Mouse (Mus musculus) CH12.LX (cell line): Measurements from ENCODE around the gene Xrcc4. TPM values are rescaled to one million over a fixed set of nuclear protein-coding genes. Genes with fewer than 3 reads are reported as not detected.

Experiments
- DNase-seq: peaks from one replicate; pipeline ENCODE4 v3.0.0-alpha.2; 2013; ENCODE audit errors: extremely low read depth
- H3K27ac ChIP-seq: 2 replicates; pipeline ENCODE4 v1.5.1; 2012; ENCODE audit warnings: low read depth, mild to moderate bottlenecking, control low read depth, moderate library complexity; ENCODE audit not compliant: insufficient read depth
- H3K27me3 ChIP-seq: replicated peaks from 2 replicates; pipeline ENCODE3; 2012; ENCODE audit warnings: inconsistent platforms
- H3K36me3 ChIP-seq, 2 experiments: replicated peaks in 1 of 2; 2 replicates each; pipeline versions ENCODE3 to v1.6.1; 2012; ENCODE audit warnings: inconsistent platforms in 1 of 2, low read length in 1 of 2, mild to moderate bottlenecking in 1 of 2, mixed read lengths in 1 of 2, moderate library complexity in 1 of 2; ENCODE audit not compliant: control insufficient read depth in 1 of 2, insufficient read depth in 1 of 2
- H3K4me1 ChIP-seq, 2 experiments: 2 replicates each; pipeline ENCODE4 v1.6.1; 2012; ENCODE audit warnings: inconsistent platforms in 1 of 2, moderate library complexity in 1 of 2; ENCODE audit not compliant: insufficient read depth in 2 of 2, control insufficient read depth in 1 of 2
- H3K4me2 ChIP-seq: 2 replicates; pipeline ENCODE4 v1.6.1; 2012; ENCODE audit warnings: low read depth, mild to moderate bottlenecking, control low read depth; ENCODE audit not compliant: poor library complexity, insufficient read depth, severe bottlenecking
- H3K4me3 ChIP-seq, 3 experiments: fragments of 150-350 bp in 1 of 3; sonication (generic) in 1 of 3; replicated peaks in 1 of 3; 2 replicates each; pipeline versions ENCODE3 to v1.5.1; 2011 to 2012; ENCODE audit warnings: low read depth in 2 of 3, low read length in 2 of 3, mild to moderate bottlenecking in 2 of 3, moderate library complexity in 2 of 3, control low read depth in 1 of 3, improper control_type of control experiment in 1 of 3, inconsistent platforms in 1 of 3, mixed read lengths in 1 of 3; ENCODE audit not compliant: poor library complexity in 1 of 3
- H3K79me2 ChIP-seq: replicated peaks from 2 replicates; pipeline ENCODE4 v1.6.1; 2012; ENCODE audit warnings: mild to moderate bottlenecking, moderate library complexity; ENCODE audit not compliant: control insufficient read depth, poor library complexity, insufficient read depth, severe bottlenecking; ENCODE audit errors: extremely low read depth
- H3K9ac ChIP-seq: 2 replicates; pipeline ENCODE4 v1.6.1; 2012; ENCODE audit warnings: low read depth, mild to moderate bottlenecking, control low read depth, moderate library complexity; ENCODE audit not compliant: insufficient read depth
- H3K9me3 ChIP-seq: replicated peaks from 2 replicates; pipeline ENCODE3; 2012; ENCODE audit warnings: low read length, inconsistent platforms, mixed read lengths
- BHLHE40 ChIP-seq: IDR thresholded peaks from 2 replicates; pipeline ENCODE4 v1.6.1; 2011; ENCODE audit warnings: mild to moderate bottlenecking, low read depth, low read length, improper control_type of control experiment
- CHD1 ChIP-seq: IDR thresholded peaks from 2 replicates; pipeline ENCODE4 v1.6.1; 2012; ENCODE audit warnings: low read depth, low read length, improper control_type of control experiment, inconsistent platforms
- CHD2 ChIP-seq: IDR thresholded peaks from 2 replicates; pipeline ENCODE4 v1.6.1; 2011; ENCODE audit warnings: low read length, improper control_type of control experiment
- CTCF ChIP-seq, 2 experiments: IDR thresholded peaks in 1 of 2; conservative IDR thresholded peaks in 1 of 2; 2 replicates each; pipeline ENCODE4 v1.5.1; 2011 to 2012; ENCODE audit warnings: low read depth in 2 of 2, low read length in 2 of 2, improper control_type of control experiment in 1 of 2, inconsistent platforms in 1 of 2, mild to moderate bottlenecking in 1 of 2, moderate library complexity in 1 of 2
- ETS1 ChIP-seq: conservative IDR thresholded peaks from 2 replicates; pipeline ENCODE4 v1.6.1; 2012; ENCODE audit warnings: low read depth, mild to moderate bottlenecking, inconsistent platforms, low read length, improper control_type of control experiment, moderate library complexity
- HCFC1 ChIP-seq: IDR thresholded peaks from 2 replicates; pipeline ENCODE4 v1.6.1; 2012; ENCODE audit warnings: low read depth, mild to moderate bottlenecking, inconsistent platforms, low read length, improper control_type of control experiment
- JUN ChIP-seq: IDR thresholded peaks from 2 replicates; pipeline ENCODE4 v1.6.1; 2011; ENCODE audit warnings: low read depth, mild to moderate bottlenecking, low read length, improper control_type of control experiment, moderate library complexity; ENCODE audit not compliant: insufficient read depth
- KAT2A ChIP-seq: IDR thresholded peaks from 2 replicates; pipeline ENCODE4 v1.6.1; 2012; ENCODE audit warnings: low read length, improper control_type of control experiment, inconsistent platforms; ENCODE audit not compliant: insufficient replicate concordance
- MAFK ChIP-seq: IDR thresholded peaks from 2 replicates; pipeline ENCODE4 v1.6.1; 2011; ENCODE audit warnings: low read length, improper control_type of control experiment; ENCODE audit not compliant: insufficient replicate concordance
- MAX ChIP-seq: IDR thresholded peaks from 2 replicates; pipeline ENCODE4 v1.6.1; 2011; ENCODE audit warnings: low read length, improper control_type of control experiment
- MEF2A ChIP-seq: IDR thresholded peaks from 2 replicates; pipeline ENCODE4 v1.6.1; 2014; ENCODE audit warnings: low read depth, mild to moderate bottlenecking, inconsistent platforms, low read length, improper control_type of control experiment, borderline replicate concordance
- NRF1 ChIP-seq: IDR thresholded peaks from 2 replicates; pipeline ENCODE4 v1.6.1; 2014; ENCODE audit warnings: low read depth, mild to moderate bottlenecking, inconsistent platforms, low read length, improper control_type of control experiment, moderate library complexity
- PAX5 ChIP-seq: IDR thresholded peaks from 2 replicates; pipeline ENCODE4 v1.6.1; 2012; ENCODE audit warnings: low read length, inconsistent platforms, mixed read lengths
- RAD21 ChIP-seq: IDR thresholded peaks from 2 replicates; pipeline ENCODE4 v1.6.1; 2011; ENCODE audit warnings: low read depth, mild to moderate bottlenecking, low read length, improper control_type of control experiment, moderate library complexity
- RCOR1 ChIP-seq: conservative IDR thresholded peaks from 2 replicates; pipeline ENCODE4 v1.6.1; 2012; ENCODE audit warnings: low read depth, mild to moderate bottlenecking, inconsistent platforms, low read length, improper control_type of control experiment
- SIN3A ChIP-seq: IDR thresholded peaks from 2 replicates; pipeline ENCODE4 v1.6.1; 2012; ENCODE audit warnings: low read length, improper control_type of control experiment, inconsistent platforms
- SMC3 ChIP-seq: IDR thresholded peaks from 2 replicates; pipeline ENCODE4 v1.6.1; 2011; ENCODE audit warnings: low read depth, low read length, improper control_type of control experiment
- UBTF ChIP-seq: IDR thresholded peaks from 2 replicates; pipeline ENCODE4 v1.6.1; 2012; ENCODE audit warnings: low read depth, mild to moderate bottlenecking, inconsistent platforms, low read length, improper control_type of control experiment, moderate library complexity
- ZC3H11A ChIP-seq: IDR thresholded peaks from 2 replicates; pipeline ENCODE4 v1.6.1; 2012; ENCODE audit warnings: low read depth, mild to moderate bottlenecking, inconsistent platforms, low read length, improper control_type of control experiment
- ZMIZ1 ChIP-seq: IDR thresholded peaks from 2 replicates; pipeline ENCODE4 v1.6.1; 2012; ENCODE audit warnings: low read depth, mild to moderate bottlenecking, inconsistent platforms, low read length, improper control_type of control experiment
- dilution Hi-C: fragments of 300-500 bp; cut with MboI; formaldehyde crosslinking; loops from 2 replicates; pipeline ENCODE4 v1.14.3; 2020; ENCODE audit warnings: low sequenced_read_pairs; ENCODE audit not compliant: extremely low pct_unique_long_range_greater_than_20kb, extremely low pct_ligation_motif_present
- in situ Hi-C: fragments of 300-500 bp; cut with MboI; formaldehyde crosslinking; loops from 3 replicates; pipeline ENCODE4 v1.14.3; 2019; ENCODE audit warnings: low sequenced_read_pairs, low pct_ligation_motif_present, low pct_unique_long_range_greater_than_20kb, mixed read lengths
- polyA plus RNA-seq: library from polyadenylated mRNA; unstranded; fragments of >175 nt; gene quantifications from 2 replicates; pipeline ENCODE4 v1.2.1, GENCODE M21; 2012; ENCODE audit warnings: low read depth; ENCODE audit not compliant: insufficient read length
- total RNA-seq, 2 experiments: library from RNA; depleted of rRNA; stranded (reverse); fragments of 300-350 nt in 1 of 2; fragments of >200 nt in 1 of 2; gene quantifications; 2 replicates each; pipeline ENCODE4 v1.2.3; 2012 to 2014

Gene Xrcc4
- total and polyA plus RNA-seq, 3 experiments = 6.2 to 19.6 (median 10.0) TPM

DNA sequence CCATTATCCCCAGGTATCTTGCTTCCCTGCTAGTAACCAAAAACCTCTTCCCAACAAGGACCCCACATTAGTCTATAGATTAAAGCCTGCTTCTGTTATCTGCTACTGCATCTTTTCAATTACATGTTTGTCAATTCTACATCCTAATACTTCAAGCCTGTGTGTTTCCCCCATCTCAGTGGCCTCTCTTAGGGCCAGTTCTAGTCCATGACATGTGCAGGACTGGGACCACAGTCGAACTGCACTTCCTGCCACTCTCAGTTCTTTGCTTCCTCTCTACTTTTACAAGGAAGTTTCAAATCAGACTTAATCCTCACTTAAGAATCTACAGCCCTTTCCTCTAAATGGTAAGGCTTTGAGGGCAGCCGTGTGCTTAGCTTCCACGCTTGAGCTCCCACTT is 76.8 kb downstream of the Xrcc4 start:
- no peak overlapping the region for H3K27ac ChIP-seq
- no peak overlapping the region for H3K4me2 ChIP-seq
- H3K4me3 ChIP-seq = no peak overlapping the region
- H3K79me2 ChIP-seq = no peaks in the 10 kb centered on the region
- H3K9me3 ChIP-seq = no peaks in the 10 kb centered on the region
- H3K4me1 ChIP-seq = peaks cover 0 to 8% of the 10 kb centered on the region in 2 experiments; a peak in 1 of 4 replicates
- no peak for DNase-seq
- in situ Hi-C loops = no loop called here
- no peaks in the 10 kb centered on the region for H3K27me3 ChIP-seq
- no peak overlapping the region for H3K9ac ChIP-seq
- peaks cover 0 to 1% of the 10 kb centered on the region in 2 experiments for H3K36me3 ChIP-seq
- dilution Hi-C loops = no loop called here
- no peak for TF ChIP-seq RAD21
- TF ChIP-seq ZC3H11A = no peak
- TF ChIP-seq ETS1 = no peak
- no peak for TF ChIP-seq PAX5
- TF ChIP-seq RCOR1 = no peak
- TF ChIP-seq CHD2 = no peak
- TF ChIP-seq JUN = no peak
- TF ChIP-seq SIN3A = no peak
- no peak for TF ChIP-seq CTCF (conservative IDR thresholded peaks at IDR 0.05 in 1 of 2, IDR thresholded peaks at IDR 0.05 in 1 of 2; ENCODE audit: low read depth in 2 of 2, low read length in 2 of 2)
- no peak for TF ChIP-seq NRF1

DNA sequence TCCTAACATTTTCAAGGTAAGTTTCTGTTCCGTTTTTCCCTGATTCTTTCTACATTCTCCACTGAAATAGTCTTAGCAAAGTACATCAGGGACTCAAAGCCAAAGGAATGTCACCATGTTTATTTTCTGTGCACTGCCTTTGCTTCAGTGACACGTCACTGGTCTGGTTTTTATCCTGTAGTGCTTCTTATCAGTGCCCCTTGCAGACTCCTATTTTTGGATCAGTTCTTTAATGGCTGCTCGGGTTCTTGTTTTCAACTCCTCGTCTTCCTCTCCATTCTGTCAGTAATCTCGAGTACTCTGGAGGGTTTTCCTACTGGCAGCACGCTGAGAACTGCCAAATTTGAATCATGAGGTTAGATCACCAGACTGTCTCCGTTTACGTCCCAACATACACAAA is 77.2 kb downstream of the Xrcc4 start:
- no peaks in the 10 kb centered on the region for H3K9me3 ChIP-seq
- H3K4me1 ChIP-seq = peaks cover 0 to 8% of the 10 kb centered on the region in 2 experiments; a peak in 1 of 4 replicates
- H3K4me3 ChIP-seq = no peak overlapping the region
- no peaks in the 10 kb centered on the region for H3K27me3 ChIP-seq
- no peaks in the 10 kb centered on the region for H3K79me2 ChIP-seq
- H3K9ac ChIP-seq = no peak overlapping the region
- no peak for DNase-seq
- H3K36me3 ChIP-seq = peaks cover 0 to 1% of the 10 kb centered on the region in 2 experiments
- no peak overlapping the region for H3K27ac ChIP-seq
- in situ Hi-C loops = no loop called here
- no peak overlapping the region for H3K4me2 ChIP-seq
- no peak for TF ChIP-seq SMC3
- TF ChIP-seq HCFC1 = no peak
- TF ChIP-seq UBTF = no peak
- no peak for TF ChIP-seq CHD1
- no peak for TF ChIP-seq KAT2A
- TF ChIP-seq RAD21 = no peak
- no peak for TF ChIP-seq PAX5
- TF ChIP-seq BHLHE40 = no peak
- TF ChIP-seq MEF2A = no peak
- no peak for TF ChIP-seq JUN
- no peak for TF ChIP-seq MAFK
- no peak for TF ChIP-seq ZMIZ1
- TF ChIP-seq MAX = no peak
- TF ChIP-seq, all 38 proteins: peak for 0
- dilution Hi-C loops = no loop called here
